Mouse (Mus musculus) kidney, embryonic 14.5 days (tissue): ENCODE measurements around the gene Psapl1. TPM values are rescaled to one million over a fixed set of nuclear protein-coding genes. Genes with fewer than 3 reads are reported as not detected.

Experiments
- ATAC-seq: fragments of 200-750 bp; cut with Nextera tagmentation; 2 replicates; pipeline ENCODE4 v1.8.0; 2017; ENCODE audit warnings: moderate number of reproducible peaks, mild to moderate bottlenecking, moderate TSS enrichment, moderate library complexity; ENCODE audit not compliant: low FRiP score, low TSS enrichment
- H3K27ac ChIP-seq: fragments of 300-500 bp; sonication (generic); 2 replicates; pipeline ENCODE4 v1.5.1; 2014; ENCODE audit warnings: low read depth, mild to moderate bottlenecking, low read length, moderate library complexity, mixed read lengths
- H3K27me3 ChIP-seq: fragments of 300-500 bp; sonication (generic); 2 replicates; pipeline ENCODE4 v1.6.1; 2014; ENCODE audit warnings: mild to moderate bottlenecking, low read length; ENCODE audit not compliant: control insufficient read depth, insufficient read depth
- H3K36me3 ChIP-seq: fragments of 300-500 bp; sonication (generic); 2 replicates; pipeline ENCODE4 v1.6.1; 2014; ENCODE audit warnings: low read length, mixed read lengths; ENCODE audit not compliant: control insufficient read depth, insufficient read depth
- H3K4me1 ChIP-seq: fragments of 300-500 bp; sonication (generic); 2 replicates; pipeline ENCODE4 v1.6.1; 2014; ENCODE audit warnings: low read length, mixed read lengths; ENCODE audit not compliant: control insufficient read depth, insufficient read depth
- H3K4me2 ChIP-seq: fragments of 300-500 bp; sonication (generic); replicated peaks from 2 replicates; pipeline ENCODE4 v1.6.1; 2014; ENCODE audit warnings: low read depth, mild to moderate bottlenecking, low read length
- H3K4me3 ChIP-seq: fragments of 300-500 bp; sonication (generic); 2 replicates; pipeline ENCODE4 v1.5.1; 2014; ENCODE audit warnings: mild to moderate bottlenecking, low read length
- H3K9ac ChIP-seq: fragments of 300-500 bp; sonication (generic); 2 replicates; pipeline ENCODE4 v1.6.1; 2014; ENCODE audit warnings: low read depth, mild to moderate bottlenecking, low read length, moderate library complexity
- H3K9me3 ChIP-seq: fragments of 300-500 bp; sonication (generic); 2 replicates; pipeline ENCODE4 v1.6.1; 2016; ENCODE audit warnings: low read length; ENCODE audit not compliant: control insufficient read depth
- WGBS: fragments of 180-500 bp; shearing (Covaris S2); extraction: QIAGEN DNeasy Blood & Tissue Kit; methylation state at CpG from one replicate; pipeline ENCODE4 v1.1.7; 2014; 5-methylcytosine and 5-hydroxymethylcytosine counted together
- polyA plus RNA-seq: library from polyadenylated mRNA; unstranded; fragments of >200 nt; fragmentation: Nextera tagmentation; extraction: Ambion mirVana; gene quantifications from 2 replicates; pipeline ENCODE4 v1.2.1, GENCODE M21; 2014

Psapl1 gene
- polyA plus RNA-seq, 1 experiment from 2014 or later = 0.11 TPM

- no peak overlapping the region for H3K27ac ChIP-seq
- no peaks in the 10 kb centered on the region for H3K9me3 ChIP-seq
- 74% methylated on average over 18 of the region's 18 CpGs for WGBS
- no peaks in the 10 kb centered on the region for H3K36me3 ChIP-seq
- H3K4me2 ChIP-seq = no peak overlapping the region
- no peaks in the 10 kb centered on the region for H3K4me1 ChIP-seq
- no peaks in the 10 kb centered on the region for H3K27me3 ChIP-seq
- H3K9ac ChIP-seq = no peak overlapping the region
- no peak for ATAC-seq
- no peak overlapping the region for H3K4me3 ChIP-seq
Measured at GRCm38 (mm10) chr5:36254642-36255516, 51.1 kb downstream of the Psapl1 start.

Other genes starting within 250 kb of the Psapl1 start
- gene Sorcs2, start 194.1 kb downstream of the Psapl1 start, polyA plus RNA-seq = 7.1 and 10.3 TPM in 2 replicates